Mouse (Mus musculus) MEL (cell line): ENCODE measurements around the gene Msgn1.

ENCODE experiments used
- CTCF ChIP-seq, 3 experiments: IDR thresholded peaks in 2 of 3; conservative IDR thresholded peaks in 1 of 3; 2 replicates each; pipeline ENCODE4 v1.5.1; 2011 to 2012; ENCODE audit warnings: low read length in 3 of 3, low read depth in 2 of 3, mild to moderate bottlenecking in 2 of 3, improper control_type of control experiment in 1 of 3, inconsistent platforms in 1 of 3, mixed read lengths in 1 of 3, moderate library complexity in 1 of 3; ENCODE audit not compliant: control insufficient read depth in 1 of 3, insufficient read depth in 1 of 3, poor library complexity in 1 of 3, severe bottlenecking in 1 of 3
- MAFK ChIP-seq: IDR thresholded peaks from 2 replicates; pipeline ENCODE4 v1.6.1; 2011; ENCODE audit warnings: low read depth, mild to moderate bottlenecking, low read length, improper control_type of control experiment, borderline replicate concordance
- POLR2A ChIP-seq, 2 experiments: IDR thresholded peaks; 2 replicates each; pipeline ENCODE4 v1.6.1; 2011 to 2012; ENCODE audit warnings: low read length in 2 of 2, mild to moderate bottlenecking in 2 of 2, control low read depth in 1 of 2, improper control_type of control experiment in 1 of 2, low read depth in 1 of 2, moderate library complexity in 1 of 2; ENCODE audit not compliant: control insufficient read depth in 1 of 2, insufficient read depth in 1 of 2, poor library complexity in 1 of 2
- POLR2AphosphoS2 ChIP-seq: IDR thresholded peaks from 2 replicates; pipeline ENCODE4 v1.6.1; 2011; ENCODE audit warnings: low read length, improper control_type of control experiment
- SMC3 ChIP-seq: IDR thresholded peaks from 2 replicates; pipeline ENCODE4 v1.6.1; 2011; ENCODE audit warnings: low read depth, low read length, improper control_type of control experiment
- ZKSCAN1 ChIP-seq: IDR thresholded peaks from 2 replicates; pipeline ENCODE4 v1.6.1; 2012; ENCODE audit warnings: low read depth, mild to moderate bottlenecking, inconsistent platforms, low read length, improper control_type of control experiment, moderate library complexity
- ZNF384 ChIP-seq: IDR thresholded peaks from 2 replicates; pipeline ENCODE4 v1.6.1; 2012; ENCODE audit warnings: low read depth, mild to moderate bottlenecking, inconsistent platforms, low read length, improper control_type of control experiment

GRCm38 (mm10) chr12:11250322-11250721, 41.5 kb upstream of the Msgn1 start:
- TF ChIP-seq POLR2A (IDR thresholded peaks at IDR 0.05; ENCODE audit: control insufficient read depth in 1 of 2, insufficient read depth in 1 of 2, low read depth in 1 of 2, low read length in 2 of 2, poor library complexity in 1 of 2) (no peak), ZKSCAN1 (no peak), SMC3 (no peak), CTCF (IDR thresholded peaks at IDR 0.05 in 2 of 3, conservative IDR thresholded peaks at IDR 0.05 in 1 of 3; ENCODE audit: control insufficient read depth in 1 of 3, insufficient read depth in 1 of 3, low read depth in 2 of 3, low read length in 3 of 3, poor library complexity in 1 of 3, severe bottlenecking in 1 of 3) (no peak), ZNF384 (no peak), MAFK (no peak), POLR2AphosphoS2 (no peak)
